Mouse (Mus musculus) liver, adult 2 months (tissue): Measurements from ENCODE around the gene Dennd2d. TPM values are rescaled to one million over a fixed set of nuclear protein-coding genes. Genes with fewer than 3 reads are reported as not detected.

Experiments used
- DNase-seq: peaks from one replicate; pipeline ENCODE4 v3.0.0-alpha.2; 2011; ENCODE audit warnings: low read depth, low spot score; ENCODE audit errors: extremely low read depth
- H3K27ac ChIP-seq: fragments of 200-500 bp; replicated peaks from 2 replicates; pipeline ENCODE4 v1.5.1; 2012; ENCODE audit warnings: low read depth, mild to moderate bottlenecking, control low read depth, inconsistent platforms, low read length; ENCODE audit not compliant: insufficient read depth
- H3K27me3 ChIP-seq: fragments of 200-500 bp; 2 replicates; pipeline ENCODE4 v1.6.1; 2012; ENCODE audit warnings: mild to moderate bottlenecking, moderate library complexity, low read length, inconsistent platforms; ENCODE audit not compliant: control insufficient read depth, insufficient read depth
- H3K36me3 ChIP-seq: fragments of 200-500 bp; 2 replicates; pipeline ENCODE4 v1.6.1; 2012; ENCODE audit warnings: low read length, inconsistent platforms; ENCODE audit not compliant: control insufficient read depth, insufficient read depth
- H3K4me1 ChIP-seq: fragments of 200-500 bp; 2 replicates; pipeline ENCODE4 v1.6.1; 2011; ENCODE audit warnings: low read length; ENCODE audit not compliant: control insufficient read depth, insufficient read depth
- H3K4me3 ChIP-seq: fragments of 200-500 bp; 2 replicates; pipeline ENCODE4 v1.5.1; 2011; ENCODE audit warnings: low read depth, mild to moderate bottlenecking, control low read depth, low read length, moderate library complexity; ENCODE audit not compliant: insufficient read depth
- H3K79me2 ChIP-seq: fragments of 200-500 bp; 2 replicates; pipeline ENCODE4 v1.6.1; 2012; ENCODE audit warnings: inconsistent platforms, mild to moderate bottlenecking, low read length, moderate library complexity; ENCODE audit not compliant: control insufficient read depth, insufficient read depth
- H3K9ac ChIP-seq: fragments of 200-500 bp; 2 replicates; pipeline ENCODE4 v1.6.1; 2012; ENCODE audit warnings: low read depth, mild to moderate bottlenecking, control low read depth, inconsistent platforms, low read length
- CTCF ChIP-seq: fragments of 200-500 bp; IDR thresholded peaks from 2 replicates; pipeline ENCODE4 v1.5.1; 2011; ENCODE audit warnings: low read depth, low read length, control low read depth
- POLR2A ChIP-seq: fragments of 200-500 bp; IDR thresholded peaks from 2 replicates; pipeline ENCODE4 v1.6.1; 2011; ENCODE audit warnings: low read length, control low read depth; ENCODE audit not compliant: insufficient read depth; ENCODE audit errors: extremely low read depth
- WGBS: fragments of 180-500 bp; shearing (Covaris S2); methylation state at CpG from one replicate; pipeline ENCODE4 v1.1.7; 2018; 5-methylcytosine and 5-hydroxymethylcytosine counted together
- polyA plus RNA-seq: library from polyadenylated mRNA; depleted of rRNA; stranded (reverse); fragments of >200 nt; gene quantifications from 2 replicates; pipeline ENCODE4 v1.2.3, GENCODE M21; 2012
- total RNA-seq: library from RNA; depleted of rRNA; stranded (reverse); fragments of >200 nt; gene quantifications from 2 replicates; pipeline ENCODE4 v1.2.3, GENCODE M21; 2014

The Dennd2d gene
- total and polyA plus RNA-seq, 2 experiments, result 4.9 to 7.3 TPM

DNA sequence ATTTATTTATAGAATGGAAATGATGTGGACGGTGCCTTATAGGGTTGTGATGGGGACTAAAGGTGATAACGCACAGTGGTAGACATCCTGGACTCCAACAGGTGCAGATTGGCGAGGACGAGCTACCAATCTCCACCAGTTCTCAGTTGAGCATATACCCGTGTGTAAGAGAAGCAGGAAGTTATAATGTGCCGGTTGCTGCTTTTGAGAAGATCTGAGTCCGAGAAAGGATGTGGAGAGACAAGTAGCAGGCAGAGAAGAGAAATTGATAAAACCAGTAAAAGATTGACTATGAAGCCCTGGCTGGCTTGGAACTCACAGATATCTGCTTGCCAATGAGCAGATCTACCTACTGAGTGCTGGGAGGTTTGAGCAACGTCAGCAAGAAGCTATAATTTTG lies 11.0 kb downstream of the Dennd2d start:
- H3K27ac ChIP-seq, result no peak overlapping the region
- TF ChIP-seq POLR2A, result no peak
- TF ChIP-seq CTCF, result no peak
- no peak for DNase-seq
- H3K9ac ChIP-seq, result no peak overlapping the region
- no peaks in the 10 kb centered on the region for H3K79me2 ChIP-seq
- peaks cover 7% of the 10 kb centered on the region; the same call in 1 of the 2 replicates for H3K36me3 ChIP-seq
- H3K4me1 ChIP-seq, result peaks cover 15% of the 10 kb centered on the region
- H3K27me3 ChIP-seq, result no peaks in the 10 kb centered on the region
- no peak overlapping the region for H3K4me3 ChIP-seq
- WGBS, result 85% methylated on average over 8 of the region's 8 CpGs

DNA sequence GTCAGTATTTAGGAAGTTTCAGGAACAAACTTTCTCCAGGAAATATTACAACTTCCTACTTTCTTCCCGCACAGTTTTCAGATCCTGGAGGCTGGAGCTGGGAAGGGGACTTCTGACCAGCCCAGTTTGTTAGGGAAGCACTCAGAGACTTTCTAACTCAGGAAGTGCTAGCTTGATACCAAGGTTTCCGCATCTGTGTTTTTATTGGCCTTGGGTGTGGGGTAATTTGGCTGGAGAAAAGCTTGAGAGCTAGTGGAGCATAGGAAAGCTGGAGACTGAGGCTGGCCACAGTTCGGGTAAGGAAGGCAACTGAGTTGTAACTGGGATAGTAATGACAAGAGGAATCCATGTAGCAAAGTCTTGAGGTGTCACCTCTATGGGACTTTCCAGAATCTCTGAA lies 11.7 kb downstream of the Dennd2d start:
- WGBS, result 79% methylated on average over 3 of the region's 3 CpGs
- Histone ChIP-seq H3K36me3 (peaks cover 6% of the 10 kb centered on the region; the same call in 1 of the 2 replicates), H3K9ac (no peak overlapping the region), H3K4me1 (peaks cover 15% of the 10 kb centered on the region), H3K27me3 (no peaks in the 10 kb centered on the region), H3K27ac (peak overlapping the region; percentile 24; the same call in 1 of the 2 replicates), H3K79me2 (no peaks in the 10 kb centered on the region), H3K4me3 (no peak overlapping the region)
- DNase-seq, result no peak
- TF ChIP-seq POLR2A (no peak), CTCF (no peak)

DNA sequence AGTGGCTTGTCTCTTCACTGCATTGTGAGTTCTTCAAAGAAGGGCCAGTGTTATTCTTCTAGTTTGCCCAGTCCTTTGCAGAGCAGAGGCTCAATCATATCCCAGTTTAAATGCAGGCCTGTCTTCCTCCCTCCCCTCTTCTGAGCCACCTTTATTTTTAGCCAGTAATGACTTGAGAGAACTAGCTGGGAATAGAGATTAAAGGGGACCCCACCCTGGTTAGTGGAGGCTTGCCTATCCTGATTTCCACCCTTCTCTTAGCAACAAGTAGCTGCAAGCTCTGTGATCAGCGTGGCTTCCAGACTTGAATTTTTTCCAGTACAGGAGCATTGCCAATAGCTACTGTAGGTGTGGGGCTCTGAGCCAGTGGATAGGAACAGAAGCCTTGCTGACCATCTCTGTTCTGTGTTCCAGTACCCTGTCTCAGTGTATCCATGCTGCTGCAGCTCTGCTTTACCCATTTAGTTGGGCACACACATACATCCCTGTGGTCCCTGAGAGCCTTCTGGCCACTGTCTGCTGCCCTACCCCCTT lies 12.3 kb downstream of the Dennd2d start:
- Histone ChIP-seq H3K27me3 (no peaks in the 10 kb centered on the region), H3K4me1 (peaks cover 15% of the 10 kb centered on the region), H3K9ac (no peak overlapping the region), H3K36me3 (peaks cover 6% of the 10 kb centered on the region; the same call in 1 of the 2 replicates), H3K4me3 (no peak overlapping the region), H3K79me2 (no peaks in the 10 kb centered on the region), H3K27ac (peak overlapping the region; percentile 24; the same call in 1 of the 2 replicates)
- peak; percentile 66 for DNase-seq
- TF ChIP-seq CTCF (no peak), POLR2A (no peak)
- 14% methylated on average over 1 of the region's 1 CpGs for WGBS

DNA sequence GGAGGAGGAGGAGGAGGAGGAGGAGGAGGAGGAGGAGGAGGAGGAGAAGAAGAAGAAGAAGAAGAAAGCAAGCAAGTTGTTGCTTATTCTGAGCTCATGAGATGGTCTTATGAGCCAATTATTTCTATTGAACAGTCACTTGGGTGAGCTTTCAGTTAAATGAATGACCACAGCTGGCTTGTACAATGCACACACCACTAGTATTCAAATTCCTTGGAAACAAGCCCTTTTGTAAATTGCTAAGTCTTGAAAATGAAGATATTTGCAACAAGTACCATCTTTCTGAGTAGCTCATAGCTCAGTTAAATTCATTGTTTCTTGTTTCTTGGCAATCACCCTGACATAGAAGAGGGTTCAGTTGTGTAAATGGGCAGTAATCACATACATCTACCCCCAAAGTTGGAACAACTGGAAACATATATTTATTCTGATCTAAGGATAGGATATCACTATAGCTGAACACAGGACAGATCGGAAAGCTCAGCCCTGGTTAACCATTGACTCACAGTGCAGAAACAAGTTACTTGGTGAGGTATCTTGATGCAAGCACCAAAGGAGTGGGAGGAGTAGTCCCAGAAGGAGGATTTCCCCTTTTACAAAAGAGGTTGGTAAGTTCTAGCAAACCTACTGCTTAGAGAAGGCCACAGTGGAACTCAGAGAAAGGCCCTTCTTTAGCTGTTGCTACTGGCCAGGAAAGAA lies 13.3 kb downstream of the Dennd2d start:
- peak overlapping the region; percentile 84 for H3K27ac ChIP-seq
- no peak overlapping the region for H3K4me3 ChIP-seq
- H3K79me2 ChIP-seq, result no peaks in the 10 kb centered on the region; the same call in 1 of the 2 replicates
- peaks cover 12% of the 10 kb centered on the region; the same call in 1 of the 2 replicates for H3K36me3 ChIP-seq
- 22% methylated on average over 1 of the region's 1 CpGs for WGBS
- H3K4me1 ChIP-seq, result peaks cover 17% of the 10 kb centered on the region
- TF ChIP-seq POLR2A, result no peak
- TF ChIP-seq CTCF, result no peak
- H3K9ac ChIP-seq, result no peak overlapping the region
- DNase-seq, result no peak
- H3K27me3 ChIP-seq, result no peaks in the 10 kb centered on the region

DNA sequence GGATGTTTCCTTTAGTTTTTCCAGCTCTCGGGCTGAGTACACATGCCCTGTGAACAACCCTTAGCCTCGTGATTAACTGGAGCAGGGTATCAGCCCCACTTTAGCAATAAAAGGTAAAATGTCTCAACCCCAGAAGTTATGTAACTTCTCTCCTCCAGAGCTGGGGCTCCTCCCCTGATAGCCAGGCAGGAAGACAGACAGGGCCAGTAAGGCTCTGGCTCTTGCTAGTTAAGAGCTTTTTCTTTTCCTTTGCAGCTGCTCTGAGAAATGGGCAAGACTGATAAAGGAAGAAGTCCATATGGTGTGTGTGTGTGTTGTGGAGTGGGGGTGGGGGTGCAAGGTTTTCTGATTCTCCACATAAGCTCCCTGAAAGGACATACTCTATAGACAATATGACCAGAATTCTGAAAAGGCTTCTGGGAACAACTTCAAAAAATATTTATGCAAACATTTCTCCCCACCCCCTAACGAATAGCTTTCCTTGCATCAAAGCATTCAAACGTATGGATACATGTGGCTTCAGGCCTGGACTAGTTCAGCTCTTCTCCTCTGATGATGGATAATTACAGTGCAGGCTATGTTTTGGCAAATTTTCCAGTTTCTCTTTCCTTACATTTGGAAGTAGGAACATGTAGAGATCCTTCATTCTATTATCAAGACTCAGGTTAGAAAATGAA lies 14.0 kb downstream of the Dennd2d start:
- no peaks in the 10 kb centered on the region; the same call in 1 of the 2 replicates for H3K79me2 ChIP-seq
- H3K4me3 ChIP-seq, result no peak overlapping the region
- DNase-seq, result peak; percentile 96
- WGBS, result 24% methylated on average over 4 of the region's 4 CpGs
- TF ChIP-seq CTCF (no peak), POLR2A (no peak)
- H3K36me3 ChIP-seq, result peaks cover 15% of the 10 kb centered on the region; the same call in 1 of the 2 replicates
- H3K9ac ChIP-seq, result no peak overlapping the region
- peaks cover 24% of the 10 kb centered on the region for H3K4me1 ChIP-seq
- peak overlapping the region; percentile 84 for H3K27ac ChIP-seq
- H3K27me3 ChIP-seq, result no peaks in the 10 kb centered on the region

DNA sequence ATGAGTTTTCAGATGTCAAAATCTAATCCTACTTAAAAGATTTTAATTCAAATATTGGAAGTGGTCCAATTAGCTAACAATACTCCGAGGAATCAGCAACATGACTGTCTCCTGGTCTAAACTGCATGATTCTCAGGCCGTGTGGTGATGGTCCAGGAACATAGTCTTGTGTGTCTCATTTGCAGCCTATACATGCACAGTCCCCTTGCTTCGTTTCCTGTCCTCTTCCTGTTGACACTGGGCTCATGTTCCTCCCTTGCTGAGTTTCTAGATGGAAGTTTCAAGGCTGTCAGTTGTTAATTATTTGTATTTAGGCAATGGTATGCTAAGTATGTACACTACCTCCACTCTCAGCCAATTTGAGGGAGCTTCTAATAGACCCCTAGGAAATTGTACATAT lies 14.8 kb downstream of the Dennd2d start:
- 37% methylated on average over 3 of the region's 3 CpGs for WGBS
- TF ChIP-seq POLR2A (no peak), CTCF (no peak)
- Histone ChIP-seq H3K27me3 (no peaks in the 10 kb centered on the region), H3K9ac (no peak overlapping the region), H3K4me1 (peaks cover 25% of the 10 kb centered on the region), H3K36me3 (peaks cover 20% of the 10 kb centered on the region), H3K4me3 (no peak overlapping the region), H3K79me2 (no peaks in the 10 kb centered on the region; the same call in 1 of the 2 replicates), H3K27ac (no peak overlapping the region; the same call in 1 of the 2 replicates)
- DNase-seq, result no peak
